Mouse (Mus musculus) retina, embryonic 14.5 days (tissue): Measurements from ENCODE around the gene Gm5890.
"Not testable (repeated sequence)": the region's sequence is repeated elsewhere in the genome, so short reads cannot be mapped to it uniquely, and the experiment has no call there.

Source experiments
- DNase-seq: peaks from one replicate; pipeline ENCODE4 v3.0.0-alpha.2; 2015; ENCODE audit warnings: low spot score

Gene Gm5890

GRCm38 (mm10) chr7:20262734-20263133 lies at the start of gene Gm5890:
Gene Gm5890, minus strand, starts transcription at chr7:20262834.
- DNase-seq: not testable (repeated sequence)

- DNase-seq: not testable (repeated sequence)
Measured at GRCm38 (mm10) chr7:20233728-20234127, 28.9 kb downstream of the Gm5890 start, which contains the start of gene Gm4498. Gene Gm4498, minus strand, starts transcription at chr7:20233828.
